Mouse (Mus musculus) liver, adult 2 months (tissue): ENCODE data around the gene Zfp36. TPM values are rescaled to one million over a fixed set of nuclear protein-coding genes. Genes with fewer than 3 reads are reported as not detected.
A peak's percentile ranks its signal among the peaks of the same experiment; 100 is the strongest.

ENCODE experiments used
- DNase-seq: peaks from one replicate; pipeline ENCODE4 v3.0.0-alpha.2; 2011; ENCODE audit warnings: low read depth, low spot score; ENCODE audit errors: extremely low read depth
- H3K27ac ChIP-seq: fragments of 200-500 bp; replicated peaks from 2 replicates; pipeline ENCODE4 v1.5.1; 2012; ENCODE audit warnings: low read depth, mild to moderate bottlenecking, control low read depth, inconsistent platforms, low read length; ENCODE audit not compliant: insufficient read depth
- H3K27me3 ChIP-seq: fragments of 200-500 bp; 2 replicates; pipeline ENCODE4 v1.6.1; 2012; ENCODE audit warnings: mild to moderate bottlenecking, moderate library complexity, low read length, inconsistent platforms; ENCODE audit not compliant: control insufficient read depth, insufficient read depth
- H3K36me3 ChIP-seq: fragments of 200-500 bp; 2 replicates; pipeline ENCODE4 v1.6.1; 2012; ENCODE audit warnings: low read length, inconsistent platforms; ENCODE audit not compliant: control insufficient read depth, insufficient read depth
- H3K4me1 ChIP-seq: fragments of 200-500 bp; 2 replicates; pipeline ENCODE4 v1.6.1; 2011; ENCODE audit warnings: low read length; ENCODE audit not compliant: control insufficient read depth, insufficient read depth
- H3K4me3 ChIP-seq: fragments of 200-500 bp; 2 replicates; pipeline ENCODE4 v1.5.1; 2011; ENCODE audit warnings: low read depth, mild to moderate bottlenecking, control low read depth, low read length, moderate library complexity; ENCODE audit not compliant: insufficient read depth
- H3K79me2 ChIP-seq: fragments of 200-500 bp; 2 replicates; pipeline ENCODE4 v1.6.1; 2012; ENCODE audit warnings: inconsistent platforms, mild to moderate bottlenecking, low read length, moderate library complexity; ENCODE audit not compliant: control insufficient read depth, insufficient read depth
- H3K9ac ChIP-seq: fragments of 200-500 bp; 2 replicates; pipeline ENCODE4 v1.6.1; 2012; ENCODE audit warnings: low read depth, mild to moderate bottlenecking, control low read depth, inconsistent platforms, low read length
- CTCF ChIP-seq: fragments of 200-500 bp; IDR thresholded peaks from 2 replicates; pipeline ENCODE4 v1.5.1; 2011; ENCODE audit warnings: low read depth, low read length, control low read depth
- POLR2A ChIP-seq: fragments of 200-500 bp; IDR thresholded peaks from 2 replicates; pipeline ENCODE4 v1.6.1; 2011; ENCODE audit warnings: low read length, control low read depth; ENCODE audit not compliant: insufficient read depth; ENCODE audit errors: extremely low read depth
- WGBS: fragments of 180-500 bp; shearing (Covaris S2); methylation state at CpG from one replicate; pipeline ENCODE4 v1.1.7; 2018; 5-methylcytosine and 5-hydroxymethylcytosine counted together
- polyA plus RNA-seq: library from polyadenylated mRNA; depleted of rRNA; stranded (reverse); fragments of >200 nt; gene quantifications from 2 replicates; pipeline ENCODE4 v1.2.3, GENCODE M21; 2012
- total RNA-seq: library from RNA; depleted of rRNA; stranded (reverse); fragments of >200 nt; gene quantifications from 2 replicates; pipeline ENCODE4 v1.2.3, GENCODE M21; 2014

The Zfp36 gene
- total and polyA plus RNA-seq, 2 experiments = 16.4 to 41.1 TPM

GRCm38 (mm10) chr7:28386462-28386861 lies 6.4 kb upstream of the Zfp36 start:
- WGBS = 0% methylated on average over 4 of the region's 4 CpGs
- no peak overlapping the region for H3K9ac ChIP-seq
- peak overlapping the region; percentile 11 for H3K27ac ChIP-seq
- peaks cover 5% of the 10 kb centered on the region; the same call in 1 of the 2 replicates for H3K79me2 ChIP-seq
- H3K4me3 ChIP-seq = no peak overlapping the region
- H3K36me3 ChIP-seq = no peaks in the 10 kb centered on the region
- H3K4me1 ChIP-seq = peaks cover 18% of the 10 kb centered on the region; the same call in 1 of the 2 replicates
- TF ChIP-seq POLR2A (no peak), CTCF (peak; percentile 99)
- peak; percentile 70 for DNase-seq
- H3K27me3 ChIP-seq = no peaks in the 10 kb centered on the region

GRCm38 (mm10) chr7:28386007-28386406 lies 6.0 kb upstream of the Zfp36 start:
- peak; percentile 54 for DNase-seq
- TF ChIP-seq CTCF (no peak), POLR2A (no peak)
- Histone ChIP-seq H3K9ac (no peak overlapping the region), H3K79me2 (peaks cover 5% of the 10 kb centered on the region; the same call in 1 of the 2 replicates), H3K4me1 (peaks cover 18% of the 10 kb centered on the region; the same call in 1 of the 2 replicates), H3K27me3 (no peaks in the 10 kb centered on the region), H3K27ac (peak overlapping the region; percentile 11), H3K36me3 (no peaks in the 10 kb centered on the region), H3K4me3 (no peak overlapping the region)
- WGBS = 59% methylated on average over 7 of the region's 7 CpGs

- no peaks in the 10 kb centered on the region for H3K36me3 ChIP-seq
- TF ChIP-seq POLR2A (no peak), CTCF (no peak)
- WGBS = 90% methylated on average over 9 of the region's 9 CpGs
- H3K27me3 ChIP-seq = no peaks in the 10 kb centered on the region
- no peak overlapping the region for H3K9ac ChIP-seq
- no peak overlapping the region for H3K27ac ChIP-seq
- no peak for DNase-seq
- peaks cover 24% of the 10 kb centered on the region; the same call in 1 of the 2 replicates for H3K4me1 ChIP-seq
- H3K79me2 ChIP-seq = 0 out of 2 replicates have a peak, but pooled peaks cover 1% of the 10 kb centered on the region
- no peak overlapping the region for H3K4me3 ChIP-seq
These were observed 5.1 kb upstream of the Zfp36 start for GRCm38 (mm10) chr7:28385196-28385595.

- Histone ChIP-seq H3K4me3 (no peak overlapping the region), H3K27ac (peak overlapping the region; percentile 100), H3K9ac (no peak overlapping the region), H3K79me2 (no peaks in the 10 kb centered on the region), H3K27me3 (no peaks in the 10 kb centered on the region), H3K4me1 (peaks cover 25% of the 10 kb centered on the region; the same call in 1 of the 2 replicates), H3K36me3 (no peaks in the 10 kb centered on the region)
- no peak for DNase-seq
- 91% methylated on average over 6 of the region's 6 CpGs for WGBS
- TF ChIP-seq POLR2A (no peak), CTCF (no peak)
These were observed 4.1 kb upstream of the Zfp36 start for GRCm38 (mm10) chr7:28384162-28384561.

- H3K27me3 ChIP-seq = no peaks in the 10 kb centered on the region
- H3K79me2 ChIP-seq = peaks cover 4% of the 10 kb centered on the region; the same call in 1 of the 2 replicates
- H3K4me1 ChIP-seq = peaks cover 25% of the 10 kb centered on the region; the same call in 1 of the 2 replicates
- peak overlapping the region; percentile 5 for H3K9ac ChIP-seq
- H3K36me3 ChIP-seq = no peaks in the 10 kb centered on the region
- H3K27ac ChIP-seq = peak overlapping the region; percentile 100
- no peak for TF ChIP-seq CTCF
- H3K4me3 ChIP-seq = no peak overlapping the region
- WGBS = 57% methylated on average over 4 of the region's 4 CpGs
- DNase-seq = peak; percentile 77
These were observed 3.6 kb upstream of the Zfp36 start for GRCm38 (mm10) chr7:28383606-28384005.

GRCm38 (mm10) chr7:28382981-28383396 lies 2.9 kb upstream of the Zfp36 start:
- no peak overlapping the region for H3K4me3 ChIP-seq
- DNase-seq = peak; percentile 99
- H3K9ac ChIP-seq = peak overlapping the region; percentile 56

More at GRCm38 (mm10) chr7:28382981-28383396, 2.9 kb upstream of the Zfp36 start:
- Histone ChIP-seq H3K36me3 (no peaks in the 10 kb centered on the region), H3K27ac (peak overlapping the region; percentile 100), H3K27me3 (no peaks in the 10 kb centered on the region), H3K79me2 (peaks cover 10% of the 10 kb centered on the region), H3K4me1 (peaks cover 25% of the 10 kb centered on the region; the same call in 1 of the 2 replicates)
- TF ChIP-seq POLR2A = peak; percentile 69; the same call in 1 of the 2 replicates
- TF ChIP-seq CTCF = no peak
- WGBS = 4% methylated on average over 11 of the region's 11 CpGs
